Mouse (Mus musculus) heart, embryonic 14.5 days (tissue): Measurements from ENCODE around the gene Ptgis. TPM values are rescaled to one million over a fixed set of nuclear protein-coding genes. Genes with fewer than 3 reads are reported as not detected.
A peak's percentile ranks its signal among the peaks of the same experiment; 100 is the strongest.

Source experiments
- ATAC-seq: fragments of 200-750 bp; cut with Nextera tagmentation; 2 replicates; pipeline ENCODE4 v1.8.0; 2017; ENCODE audit warnings: low read depth, moderate TSS enrichment; ENCODE audit not compliant: insufficient number of reproducible peaks, insufficient read depth, low FRiP score
- H3K27ac ChIP-seq, 2 experiments: fragments of 200-500 bp in 1 of 2; fragments of 300-500 bp in 1 of 2; sonication (generic) in 1 of 2; replicated peaks in 1 of 2; 2 replicates each; pipeline ENCODE4 v1.5.1; 2012 to 2014; ENCODE audit warnings: low read depth in 2 of 2, low read length in 2 of 2, control low read depth in 1 of 2, mild to moderate bottlenecking in 1 of 2, mixed read lengths in 1 of 2; ENCODE audit not compliant: control insufficient read depth in 1 of 2, insufficient read depth in 1 of 2
- H3K27me3 ChIP-seq: fragments of 300-500 bp; sonication (generic); 2 replicates; pipeline ENCODE4 v1.6.1; 2014; ENCODE audit warnings: mild to moderate bottlenecking, low read length, control low read depth; ENCODE audit not compliant: control insufficient read depth, insufficient read depth
- H3K36me3 ChIP-seq: fragments of 300-500 bp; sonication (generic); 2 replicates; pipeline ENCODE4 v1.6.1; 2014; ENCODE audit warnings: mild to moderate bottlenecking, control low read depth, low read length, mixed read lengths; ENCODE audit not compliant: control insufficient read depth, insufficient read depth
- H3K4me1 ChIP-seq, 2 experiments: fragments of 200-500 bp in 1 of 2; fragments of 300-500 bp in 1 of 2; sonication (generic) in 1 of 2; 2 replicates each; pipeline ENCODE4 v1.6.1; 2012 to 2014; ENCODE audit warnings: low read length in 2 of 2, control low read depth in 1 of 2, mixed read lengths in 1 of 2; ENCODE audit not compliant: control insufficient read depth in 2 of 2, insufficient read depth in 2 of 2
- H3K4me2 ChIP-seq: fragments of 300-500 bp; sonication (generic); 2 replicates; pipeline ENCODE4 v1.6.1; 2014; ENCODE audit warnings: mild to moderate bottlenecking, low read length
- H3K4me3 ChIP-seq, 2 experiments: fragments of 200-500 bp in 1 of 2; fragments of 300-500 bp in 1 of 2; sonication (generic) in 1 of 2; 2 replicates each; pipeline ENCODE4 v1.5.1; 2012 to 2014; ENCODE audit warnings: low read length in 2 of 2, mild to moderate bottlenecking in 2 of 2, control low read depth in 1 of 2, low read depth in 1 of 2, moderate library complexity in 1 of 2; ENCODE audit not compliant: control insufficient read depth in 1 of 2, insufficient read depth in 1 of 2
- H3K9ac ChIP-seq: fragments of 300-500 bp; sonication (generic); 2 replicates; pipeline ENCODE4 v1.6.1; 2014; ENCODE audit warnings: mild to moderate bottlenecking, low read length
- H3K9me3 ChIP-seq: fragments of 300-500 bp; sonication (generic); 2 replicates; pipeline ENCODE4 v1.6.1; 2016; ENCODE audit warnings: low read length, control low read depth; ENCODE audit not compliant: control insufficient read depth
- WGBS: fragments of 180-500 bp; shearing (Covaris S2); extraction: QIAGEN DNeasy Blood & Tissue Kit; methylation state at CpG from one replicate; pipeline ENCODE4 v1.1.7; 2014; 5-methylcytosine and 5-hydroxymethylcytosine counted together
- polyA plus RNA-seq: library from polyadenylated mRNA; unstranded; fragments of >200 nt; fragmentation: Nextera tagmentation; extraction: Ambion mirVana; gene quantifications from 2 replicates; pipeline ENCODE4 v1.2.1, GENCODE M21; 2014

The Ptgis gene
- polyA plus RNA-seq, 1 experiment from 2014 or later: 21.2 TPM

- H3K9me3 ChIP-seq: no peaks in the 10 kb centered on the region
- no peak overlapping the region for H3K4me3 ChIP-seq
- 38% methylated on average over 14 of the region's 14 CpGs for WGBS
- H3K4me2 ChIP-seq: peak overlapping the region; percentile 11; the same call in 1 of the 2 replicates
- H3K27ac ChIP-seq: peak overlapping the region; percentile 34 to 78
- no peaks in the 10 kb centered on the region for H3K27me3 ChIP-seq
- H3K36me3 ChIP-seq: no peaks in the 10 kb centered on the region
- H3K9ac ChIP-seq: peak overlapping the region; percentile 47; the same call in 1 of the 2 replicates
- peak; percentile 55; the same call in 1 of the 2 replicates for ATAC-seq
- H3K4me1 ChIP-seq: peaks cover 16 to 39% of the 10 kb centered on the region in 2 experiments
These were observed 8.0 kb downstream of the Ptgis start for GRCm38 (mm10) chr2:167232132-167233008.

GRCm38 (mm10) chr2:167230554-167230953, 9.8 kb downstream of the Ptgis start:
- Histone ChIP-seq H3K9me3 (no peaks in the 10 kb centered on the region), H3K9ac (0 out of 2 replicates have a peak overlapping the region, but pooled peaks have one; percentile 11), H3K36me3 (0 out of 2 replicates have a peak, but pooled peaks cover 5% of the 10 kb centered on the region), H3K4me2 (peak overlapping the region; percentile 48), H3K27me3 (no peaks in the 10 kb centered on the region), H3K27ac (peak overlapping the region in 1 of 2 experiments; percentile 24; a peak in 1 of 4 replicates), H3K4me1 (peaks cover 14 to 31% of the 10 kb centered on the region in 2 experiments), H3K4me3 (peak overlapping the region in 1 of 2 experiments; percentile 4; a peak in 2 of 4 replicates)
- ATAC-seq: no peak
- WGBS: 8% methylated on average over 15 of the region's 15 CpGs

GRCm38 (mm10) chr2:167224937-167225336, 15.5 kb downstream of the Ptgis start:
- H3K4me3 ChIP-seq: no peak overlapping the region
- 83% methylated on average over 7 of the region's 7 CpGs for WGBS
- no peak for ATAC-seq
- H3K4me2 ChIP-seq: no peak overlapping the region
- H3K36me3 ChIP-seq: peaks cover 25% of the 10 kb centered on the region; the same call in 1 of the 2 replicates
- no peaks in the 10 kb centered on the region for H3K9me3 ChIP-seq
- no peak overlapping the region for H3K9ac ChIP-seq
- H3K27ac ChIP-seq: no peak overlapping the region
- H3K27me3 ChIP-seq: no peaks in the 10 kb centered on the region
- H3K4me1 ChIP-seq: no peaks in the 10 kb centered on the region

- no peak overlapping the region for H3K9ac ChIP-seq
- no peak overlapping the region for H3K4me3 ChIP-seq
- 80% methylated on average over 6 of the region's 6 CpGs for WGBS
- peaks cover 25% of the 10 kb centered on the region; the same call in 1 of the 2 replicates for H3K36me3 ChIP-seq
- H3K27ac ChIP-seq: no peak overlapping the region
- no peaks in the 10 kb centered on the region for H3K9me3 ChIP-seq
- no peak for ATAC-seq
- no peaks in the 10 kb centered on the region for H3K27me3 ChIP-seq
- H3K4me1 ChIP-seq: no peaks in the 10 kb centered on the region
- H3K4me2 ChIP-seq: no peak overlapping the region
These were observed 16.2 kb downstream of the Ptgis start for GRCm38 (mm10) chr2:167224194-167224593.

- H3K9me3 ChIP-seq: no peaks in the 10 kb centered on the region
- WGBS: 20% methylated on average over 7 of the region's 7 CpGs
- H3K9ac ChIP-seq: no peak overlapping the region
- H3K27ac ChIP-seq: no peak overlapping the region
- no peak overlapping the region for H3K4me3 ChIP-seq
- no peak overlapping the region for H3K4me2 ChIP-seq
- H3K4me1 ChIP-seq: no peaks in the 10 kb centered on the region
- ATAC-seq: no peak
- peaks cover 25% of the 10 kb centered on the region; the same call in 1 of the 2 replicates for H3K36me3 ChIP-seq
- no peaks in the 10 kb centered on the region for H3K27me3 ChIP-seq
These were observed 18.3 kb downstream of the Ptgis start for GRCm38 (mm10) chr2:167222152-167222551.

- 75% methylated on average over 13 of the region's 13 CpGs for WGBS
- no peaks in the 10 kb centered on the region for H3K9me3 ChIP-seq
- no peak overlapping the region for H3K9ac ChIP-seq
- H3K27ac ChIP-seq: no peak overlapping the region
- H3K4me2 ChIP-seq: no peak overlapping the region
- H3K36me3 ChIP-seq: peaks cover 25% of the 10 kb centered on the region; the same call in 1 of the 2 replicates
- no peak for ATAC-seq
- no peak overlapping the region for H3K4me3 ChIP-seq
- H3K27me3 ChIP-seq: no peaks in the 10 kb centered on the region
- no peaks in the 10 kb centered on the region for H3K4me1 ChIP-seq
These were observed 19.1 kb downstream of the Ptgis start for GRCm38 (mm10) chr2:167221159-167221845.

GRCm38 (mm10) chr2:167220736-167221135, 19.7 kb downstream of the Ptgis start:
- Histone ChIP-seq H3K4me3 (no peak overlapping the region), H3K27ac (no peak overlapping the region), H3K9ac (no peak overlapping the region), H3K36me3 (peaks cover 21% of the 10 kb centered on the region; the same call in 1 of the 2 replicates), H3K4me1 (no peaks in the 10 kb centered on the region), H3K4me2 (no peak overlapping the region), H3K9me3 (no peaks in the 10 kb centered on the region), H3K27me3 (no peaks in the 10 kb centered on the region)
- WGBS: 77% methylated on average over 5 of the region's 5 CpGs
- no peak for ATAC-seq
